Mouse (Mus musculus): ENCODE measurements around the gene Iscu.
"Not testable (repeated sequence)": the region's sequence is repeated elsewhere in the genome, so short reads cannot be mapped to it uniquely, and the experiment has no call there.

The Iscu gene

GRCm38 (mm10) chr5:113782624-113783023 is 10.1 kb downstream of the Iscu start:
- in situ Hi-C loops (cut with MboI; ENCODE audit: low sequenced_read_pairs): no loop called here

GRCm38 (mm10) chr5:113783581-113784001 is 11.0 kb downstream of the Iscu start:
- in situ Hi-C loops (cut with MboI; ENCODE audit: low sequenced_read_pairs): no loop called here

- in situ Hi-C loops (cut with MboI; ENCODE audit: low sequenced_read_pairs): not testable (repeated sequence)
Measured at GRCm38 (mm10) chr5:113784104-113784503, 11.6 kb downstream of the Iscu start.

GRCm38 (mm10) chr5:113786985-113787384 is 14.4 kb downstream of the Iscu start:
- in situ Hi-C loops (cut with MboI; ENCODE audit: low sequenced_read_pairs): no loop called here

GRCm38 (mm10) chr5:113788645-113789044 is 16.1 kb downstream of the Iscu start:
- in situ Hi-C loops (cut with MboI; ENCODE audit: low sequenced_read_pairs): no loop called here

GRCm38 (mm10) chr5:113789075-113789788 is 16.7 kb downstream of the Iscu start:
- in situ Hi-C loops (cut with MboI; ENCODE audit: low sequenced_read_pairs): no loop called here

GRCm38 (mm10) chr5:113790453-113791196 is 18.1 kb downstream of the Iscu start:
- in situ Hi-C loops (cut with MboI; ENCODE audit: low sequenced_read_pairs): no loop called here

GRCm38 (mm10) chr5:113791197-113792095 is 18.9 kb downstream of the Iscu start:
- in situ Hi-C loops (cut with MboI; ENCODE audit: low sequenced_read_pairs): no loop called here

- in situ Hi-C loops (cut with MboI; ENCODE audit: low sequenced_read_pairs): no loop called here
Measured at GRCm38 (mm10) chr5:113796401-113797148, 24.0 kb downstream of the Iscu start.

- in situ Hi-C loops (cut with MboI; ENCODE audit: low sequenced_read_pairs): no loop called here
Measured at GRCm38 (mm10) chr5:113797149-113797882, 24.8 kb downstream of the Iscu start.

- in situ Hi-C loops (cut with MboI; ENCODE audit: low sequenced_read_pairs): no loop called here
Measured at GRCm38 (mm10) chr5:113798525-113798924, 26.0 kb downstream of the Iscu start.

- in situ Hi-C loops (cut with MboI; ENCODE audit: low sequenced_read_pairs): loop anchor here (25.0 kb wide), 1 partner anchor 437 kb away; the partner anchor contains the start of gene Aym1
Measured at GRCm38 (mm10) chr5:113799691-113800090, 27.1 kb downstream of the Iscu start.

- in situ Hi-C loops (cut with MboI; ENCODE audit: low sequenced_read_pairs): loop anchor here (25.0 kb wide), 1 partner anchor 438 kb away; the partner anchor contains the start of gene Aym1
Measured at GRCm38 (mm10) chr5:113800280-113800679, 27.7 kb downstream of the Iscu start, which contains the start of gene Tmem119. Gene Tmem119, minus strand, starts transcription at chr5:113800516.

- in situ Hi-C loops (cut with MboI; ENCODE audit: low sequenced_read_pairs): loop anchor here (25.0 kb wide), 1 partner anchor 442 kb away; the partner anchor contains the start of gene Aym1
Measured at GRCm38 (mm10) chr5:113804395-113804966, 31.9 kb downstream of the Iscu start.

- in situ Hi-C loops (cut with MboI; ENCODE audit: low sequenced_read_pairs): loop anchor here (25.0 kb wide), 1 partner anchor 443 kb away; the partner anchor contains the start of gene Aym1
Measured at GRCm38 (mm10) chr5:113805301-113805700, 32.8 kb downstream of the Iscu start.

- in situ Hi-C loops (cut with MboI; ENCODE audit: low sequenced_read_pairs): loop anchor here (25.0 kb wide), 1 partner anchor 444 kb away; the partner anchor contains the start of gene Aym1
Measured at GRCm38 (mm10) chr5:113806414-113806813, 33.9 kb downstream of the Iscu start.

- in situ Hi-C loops (cut with MboI; ENCODE audit: low sequenced_read_pairs): loop anchor here (25.0 kb wide), 1 partner anchor 445 kb away; the partner anchor contains the start of gene Aym1
Measured at GRCm38 (mm10) chr5:113807712-113808111, 35.2 kb downstream of the Iscu start.

- in situ Hi-C loops (cut with MboI; ENCODE audit: low sequenced_read_pairs): loop anchor here (25.0 kb wide), 1 partner anchor 446 kb away; the partner anchor contains the start of gene Aym1
Measured at GRCm38 (mm10) chr5:113808177-113808576, 35.6 kb downstream of the Iscu start.

- in situ Hi-C loops (cut with MboI; ENCODE audit: low sequenced_read_pairs): loop anchor here (5.0 to 25.0 kb wide), 2 partner anchors 33 to 448 kb away; partner anchors contain the start of gene Aym1
Measured at GRCm38 (mm10) chr5:113810111-113810510, 37.6 kb downstream of the Iscu start.

Measured in CH12F3 (cell line).